Mouse (Mus musculus): ENCODE results near the gene Lyrm4. TPM values are rescaled to one million over a fixed set of nuclear protein-coding genes. Genes with fewer than 3 reads are reported as not detected.

Gene Lyrm4
- polyA plus RNA-seq (2012; rRNA removed) = 4.9 and 11.4 TPM in 2 replicates

GRCm38 (mm10) chr13:36117143-36118014 is at the start of gene Lyrm4, which contains the start of gene Fars2:
TSS of gene Lyrm4 (minus strand) at chr13:36117526.
TSS of gene Fars2 (plus strand) at chr13:36117412.

GRCm38 (mm10) chr13:35958539-35958938 is 158.8 kb downstream of the Lyrm4 start, which contains the start of gene Ppp1r3g:
TSS of gene Ppp1r3g (plus strand) at chr13:35958839.

Other genes starting within 250 kb of the Lyrm4 start
- gene Rpp40, start 211.2 kb downstream of the Lyrm4 start, polyA plus RNA-seq (2012; rRNA removed) = 6.2 and 8.7 TPM in 2 replicates
- 0.12 and 0.26 TPM in 2 replicates for gene Ppp1r3g, start 158.7 kb downstream of the Lyrm4 start, polyA plus RNA-seq (2012; rRNA removed)
- 48.8 and 49.9 TPM in 2 replicates for gene Fars2, start 114 bp downstream of the Lyrm4 start, polyA plus RNA-seq (2012; rRNA removed)

All from ovary, adult 2 months (tissue).